Mouse (Mus musculus) neural tube, embryonic 13.5 days (tissue): ENCODE data around the gene Sugt1. TPM values are rescaled to one million over a fixed set of nuclear protein-coding genes. Genes with fewer than 3 reads are reported as not detected.

Experiments used
- microRNA-seq: library from miRNA; unstranded; fragments of <30 nt; microRNA quantifications from one replicate; pipeline ENCODE4, GENCODE M21; 2016
- polyA plus RNA-seq: library from polyadenylated mRNA; unstranded; fragments of >200 nt; fragmentation: Nextera tagmentation; extraction: Ambion mirVana; gene quantifications from 2 replicates; pipeline ENCODE4 v1.2.1, GENCODE M21; 2015

Sugt1 gene
- polyA plus RNA-seq, 1 experiment from 2014 or later: 140 TPM

Small RNA genes within 50 kb of the gene (microRNA-seq; reads per million reads assigned to microRNA genes)
- not detected for gene Gm27857

Other genes starting within 250 kb of the Sugt1 start
- 19.2 and 22.3 TPM in 2 replicates for gene Naa16, start 196.9 kb upstream of the Sugt1 start, polyA plus RNA-seq
- gene Mtrf1, start 189.9 kb upstream of the Sugt1 start, polyA plus RNA-seq: 11.5 and 14.1 TPM in 2 replicates
- 15.6 and 18.0 TPM in 2 replicates for gene Kbtbd7, start 161.2 kb upstream of the Sugt1 start, polyA plus RNA-seq
- 1.6 and 1.8 TPM in 2 replicates for gene Kbtbd6, start 135.9 kb upstream of the Sugt1 start, polyA plus RNA-seq
- gene Elf1, start 106.5 kb upstream of the Sugt1 start, polyA plus RNA-seq: 4.3 and 4.6 TPM in 2 replicates
- 45.1 and 47.8 TPM in 2 replicates for gene Wbp4, start 106.2 kb upstream of the Sugt1 start, polyA plus RNA-seq
- gene Cnmd, start 74.5 kb downstream of the Sugt1 start, polyA plus RNA-seq: 25.6 and 32.1 TPM in 2 replicates
- 31.5 and 33.6 TPM in 2 replicates for gene Pcdh8, start 183.6 kb downstream of the Sugt1 start, polyA plus RNA-seq